Mouse (Mus musculus) frontal cortex, postnatal 14 days (tissue): ENCODE results near the gene Gm42791.
A peak's percentile ranks its signal among the peaks of the same experiment; 100 is the strongest.

Source experiments
- DNase-seq, 2 experiments: peaks; one replicate each; pipeline ENCODE4 v3.0.0; 2022; ENCODE audit warnings: low spot score in 2 of 2

The Gm42791 gene

DNA sequence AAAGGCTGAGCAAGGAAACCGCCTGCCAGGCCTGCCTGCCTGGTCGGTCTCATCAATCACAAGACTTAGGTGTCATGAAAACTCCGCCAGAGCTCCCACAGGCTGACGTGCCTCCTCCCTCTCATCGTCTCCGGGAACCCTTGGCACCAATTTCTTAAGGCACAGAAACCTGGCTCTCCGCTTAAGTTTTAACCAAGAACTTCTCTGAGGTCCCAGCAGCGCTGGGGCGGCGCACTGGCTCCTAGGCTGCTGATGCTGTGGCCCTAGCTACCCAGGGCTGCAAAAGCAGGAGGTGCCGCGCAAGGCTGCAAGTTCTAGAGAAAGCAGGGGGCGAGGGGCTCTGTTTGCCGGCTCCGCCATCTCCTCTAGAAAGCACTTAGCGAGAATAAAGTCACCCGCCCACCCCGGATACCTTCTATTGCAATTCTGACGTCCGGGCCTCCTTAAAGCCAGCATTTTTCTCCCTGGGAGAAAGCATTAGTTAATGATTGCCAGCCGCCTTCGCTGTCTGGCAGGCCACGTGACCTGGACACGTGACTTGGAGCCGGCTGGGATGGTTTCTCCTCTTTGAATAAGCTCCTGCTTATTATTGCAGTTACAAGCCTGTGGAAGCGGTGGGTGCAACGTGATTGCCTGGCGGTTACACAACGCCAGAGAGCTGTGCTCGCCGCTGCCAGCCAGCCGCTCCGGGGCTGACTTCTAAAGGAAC, at the start of gene Gm42791:
Gm42791 (minus strand) TSS at position 442 of the 709 bp plus-strand sequence.
- DNase-seq, result peak; percentile 90 to 91

DNA sequence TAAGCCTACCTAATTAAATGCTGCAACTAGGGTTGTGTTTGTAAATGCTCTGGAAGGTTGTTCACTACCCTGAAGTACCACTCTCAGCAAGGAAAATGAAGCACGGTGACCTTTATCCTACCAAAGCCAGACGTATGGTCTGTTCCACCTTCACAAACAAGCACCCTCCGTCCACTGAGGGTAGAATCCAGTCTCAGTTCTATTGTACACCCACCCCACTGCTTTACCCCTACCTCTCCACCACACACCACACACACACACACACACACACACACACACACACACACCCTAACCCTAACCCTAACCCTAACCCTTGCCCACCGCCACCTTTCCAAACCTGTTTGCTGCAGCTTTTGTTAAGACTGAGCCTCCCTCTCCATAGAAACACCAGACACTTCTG, 49.1 kb upstream of the Gm42791 start:
- DNase-seq, result no peak

DNA sequence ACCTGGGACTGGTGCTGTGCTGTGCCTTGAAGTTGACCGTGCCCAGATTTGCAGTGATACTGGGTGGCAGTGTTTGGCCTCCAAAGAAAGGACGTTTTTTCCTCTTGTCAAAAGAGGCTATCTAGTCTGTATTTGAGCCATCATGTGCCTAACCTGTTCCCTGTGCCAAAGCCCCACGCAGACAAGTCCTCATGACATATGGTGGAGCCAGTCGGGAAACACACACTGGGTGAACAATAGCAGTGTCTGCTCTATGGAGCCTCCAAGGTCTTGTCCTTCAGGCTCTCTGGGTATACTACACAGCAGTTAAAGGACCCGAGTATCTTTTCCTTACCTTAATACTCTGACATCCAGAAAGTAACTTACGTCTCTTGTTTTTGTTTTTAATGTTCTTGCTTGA, 48.3 kb upstream of the Gm42791 start:
- DNase-seq, result no peak

DNA sequence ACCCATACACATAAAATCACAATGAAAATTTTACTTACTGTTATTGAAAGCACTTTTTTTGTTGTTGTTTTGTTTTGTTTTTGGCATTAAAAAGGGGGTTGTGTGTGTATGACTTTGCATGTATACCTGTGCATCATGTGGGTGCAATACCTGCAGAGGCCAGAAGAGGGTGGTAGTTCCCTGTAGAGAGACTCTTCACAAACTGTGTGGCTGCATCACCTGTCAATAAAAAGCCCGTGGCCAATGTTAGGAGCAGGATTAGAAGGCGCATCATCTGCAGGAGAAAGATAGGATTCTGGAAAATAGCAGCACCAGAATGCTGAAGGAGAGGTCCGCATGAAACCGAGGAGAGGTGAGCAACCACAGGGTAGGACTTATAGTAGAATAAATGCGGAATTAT, 44.9 kb upstream of the Gm42791 start:
- DNase-seq, result no peak

DNA sequence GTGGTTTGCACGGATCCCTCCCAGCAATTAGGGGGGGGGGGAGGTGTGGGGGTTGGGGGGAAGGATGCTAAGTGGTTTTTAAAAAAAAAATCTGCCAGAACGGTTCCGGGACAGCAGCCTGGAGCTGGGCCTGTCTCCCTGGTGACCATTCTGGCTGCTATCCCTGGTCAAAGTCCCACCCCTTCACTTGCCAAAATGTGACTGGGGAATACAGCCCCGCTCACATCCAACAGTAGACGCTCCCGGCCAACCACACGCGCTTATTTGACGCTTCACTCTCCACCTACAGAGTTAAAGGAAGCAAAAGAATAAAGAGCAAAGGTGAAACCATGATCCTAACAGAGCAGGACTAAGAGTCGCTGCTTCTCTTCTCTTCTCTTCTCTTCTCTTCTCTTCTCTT, 42.8 kb upstream of the Gm42791 start:
- no peak for DNase-seq

DNA sequence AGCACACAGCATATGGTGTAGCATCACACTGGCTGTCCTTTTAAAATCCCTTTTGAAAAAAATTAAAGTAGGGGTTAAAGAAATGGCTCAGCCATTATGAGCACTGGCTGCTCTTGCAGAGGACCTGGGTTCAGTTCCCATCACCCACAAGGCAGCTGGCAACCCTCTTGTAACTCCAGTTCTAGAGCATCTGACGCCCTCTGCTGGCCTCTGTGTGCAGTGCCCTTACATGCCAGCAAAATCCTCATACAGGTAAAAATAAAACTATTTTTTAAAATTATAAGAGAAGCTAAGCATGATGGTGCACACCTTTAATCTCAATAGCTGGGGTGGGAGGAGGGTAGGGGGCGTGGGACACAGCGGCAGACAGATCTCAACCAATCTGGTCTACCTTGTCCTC, 42.0 kb upstream of the Gm42791 start:
- DNase-seq, result no peak

DNA sequence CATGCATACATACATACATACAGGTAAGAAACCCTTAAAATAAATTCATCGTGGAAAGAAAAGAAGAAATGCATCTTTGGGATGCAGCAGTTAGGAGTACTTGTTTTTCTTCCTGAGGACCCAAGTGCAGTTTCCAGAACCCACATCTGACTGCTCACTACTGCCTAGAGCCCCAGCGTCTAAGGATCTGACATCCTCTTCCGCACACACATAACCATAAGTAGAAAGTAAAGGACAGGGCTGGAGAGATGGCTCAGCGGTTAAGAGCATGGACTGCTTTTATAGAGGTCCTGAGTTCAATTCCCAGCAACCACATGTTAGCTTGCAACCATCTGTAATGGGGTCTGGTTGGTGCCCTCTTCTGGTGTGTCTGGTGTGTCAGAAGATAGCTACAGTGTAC, 37.5 kb upstream of the Gm42791 start:
- DNase-seq, result no peak

DNA sequence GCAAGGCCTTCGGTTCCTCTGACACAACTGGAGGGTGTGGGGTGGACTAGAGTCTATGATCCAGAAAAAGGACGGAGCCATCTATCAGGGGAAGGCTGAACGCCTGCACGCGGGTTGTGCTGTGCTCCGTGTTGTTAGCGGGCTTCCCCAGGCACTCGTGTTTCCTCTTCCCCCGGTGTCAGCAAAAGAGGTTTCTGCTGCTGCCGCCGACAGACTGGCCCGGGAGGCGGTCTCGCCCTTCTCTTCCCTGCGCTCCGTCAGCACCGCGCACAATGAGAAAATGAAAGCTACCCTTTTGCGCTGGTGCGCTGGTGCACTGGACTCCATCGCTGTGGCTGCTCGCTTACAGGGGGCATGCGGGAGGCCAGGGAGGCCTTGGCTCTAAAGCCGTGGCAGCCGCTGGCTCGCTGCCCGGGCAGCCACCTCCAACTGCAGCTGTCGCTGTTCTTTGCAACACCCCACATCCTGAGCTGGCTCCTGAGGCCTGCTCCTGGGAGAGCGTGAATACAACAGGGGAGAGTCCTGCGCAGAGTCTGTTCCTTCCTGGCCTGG, 36.3 kb upstream of the Gm42791 start:
- peak in 1 of 2 experiments; percentile 31 for DNase-seq

DNA sequence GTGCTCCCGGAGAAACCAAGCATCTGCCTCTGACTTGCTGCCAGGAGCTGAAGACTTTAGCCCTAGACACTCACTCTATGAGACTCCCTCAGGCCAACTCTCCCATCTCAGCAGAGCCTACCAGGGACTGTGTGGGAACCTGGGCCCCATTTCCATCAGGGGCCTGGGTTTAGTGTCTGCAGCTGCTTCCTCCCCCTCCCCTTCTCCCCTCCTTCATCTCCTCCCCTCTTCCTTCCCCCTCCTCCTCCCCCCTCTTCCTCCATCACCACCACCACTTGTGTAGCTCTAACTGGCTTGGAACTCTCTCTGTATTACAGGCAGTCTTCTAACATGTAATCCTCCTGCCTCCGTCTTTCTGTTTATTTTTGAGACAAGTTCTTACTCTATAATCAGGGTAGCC, 35.2 kb upstream of the Gm42791 start:
- DNase-seq, result no peak

DNA sequence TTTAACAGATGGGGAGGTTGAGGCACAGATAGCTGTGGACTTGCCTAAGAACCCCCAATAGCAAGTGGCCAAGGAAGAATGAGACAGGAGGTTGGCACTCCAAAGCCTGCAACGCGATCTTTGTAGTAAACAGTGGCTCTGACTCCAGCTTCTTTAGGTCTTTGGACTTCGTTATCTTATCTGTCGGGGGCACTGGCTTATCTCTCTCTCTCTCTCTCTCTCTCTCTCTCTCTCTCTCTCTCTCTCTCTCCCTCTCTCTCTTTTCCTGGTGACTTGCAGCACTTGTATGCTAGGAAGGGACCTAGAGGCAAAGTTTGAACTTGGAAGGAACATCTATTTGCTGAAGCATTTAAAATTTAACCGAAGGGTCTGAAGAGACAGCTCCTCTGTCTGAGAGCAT, 33.4 kb upstream of the Gm42791 start:
- DNase-seq, result no peak

DNA sequence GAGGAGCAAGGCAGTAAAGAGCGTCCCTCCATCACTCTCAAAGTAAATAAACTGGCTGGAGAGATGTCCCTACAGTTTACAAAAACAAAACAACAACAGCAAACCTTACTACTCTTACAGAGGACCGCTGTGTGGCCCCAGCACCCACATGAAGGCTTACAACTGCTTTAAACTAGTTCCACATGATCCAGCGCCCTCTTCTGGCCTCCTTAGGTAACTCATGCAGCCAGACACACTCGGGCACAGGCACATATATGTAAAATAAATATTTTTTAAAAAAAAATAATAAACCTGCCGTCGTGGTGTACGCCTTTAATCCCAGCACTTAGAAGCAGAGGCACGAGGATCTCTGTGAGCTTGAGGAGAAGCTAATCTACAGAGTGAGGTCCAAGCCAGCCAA, 32.4 kb upstream of the Gm42791 start:
- no peak for DNase-seq

DNA sequence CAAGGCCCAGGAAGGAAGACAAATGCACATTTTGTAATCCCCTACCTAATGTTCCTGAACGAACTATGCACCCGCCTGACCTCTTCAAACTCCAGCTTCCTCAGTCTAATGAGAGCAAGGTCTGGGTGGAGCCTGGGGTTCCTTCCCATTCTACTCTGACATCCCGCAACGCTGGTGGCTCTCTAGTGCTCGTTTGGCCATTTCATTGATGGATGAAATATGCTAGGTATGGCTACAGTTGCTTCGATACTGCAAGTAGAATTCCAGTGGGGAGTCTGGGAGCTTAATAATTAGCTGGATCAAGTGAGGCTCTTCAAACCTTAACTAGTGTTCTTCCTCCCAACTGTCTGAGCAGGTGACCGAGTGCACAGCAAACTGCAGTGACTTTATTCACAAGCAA, 26.2 kb upstream of the Gm42791 start:
- DNase-seq, result no peak

DNA sequence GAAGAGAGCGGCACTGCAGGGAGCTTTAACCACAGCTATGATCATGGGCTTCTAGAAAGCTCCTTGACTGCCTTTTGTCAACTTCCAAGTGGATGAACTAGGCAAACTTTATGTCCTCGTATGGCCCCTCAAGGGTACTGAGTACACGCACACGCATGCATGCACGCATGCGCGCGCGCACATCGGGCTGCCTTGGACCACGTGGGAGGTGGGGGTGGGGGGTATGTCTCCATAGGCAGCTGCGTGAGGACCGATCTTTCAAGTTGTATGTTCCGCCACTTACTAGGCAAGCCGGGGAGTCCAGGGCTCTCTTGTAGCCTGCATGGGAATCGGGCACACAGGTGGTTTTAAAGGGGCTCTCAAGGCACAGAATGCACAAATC, 25.7 kb upstream of the Gm42791 start:
- DNase-seq, result no peak

DNA sequence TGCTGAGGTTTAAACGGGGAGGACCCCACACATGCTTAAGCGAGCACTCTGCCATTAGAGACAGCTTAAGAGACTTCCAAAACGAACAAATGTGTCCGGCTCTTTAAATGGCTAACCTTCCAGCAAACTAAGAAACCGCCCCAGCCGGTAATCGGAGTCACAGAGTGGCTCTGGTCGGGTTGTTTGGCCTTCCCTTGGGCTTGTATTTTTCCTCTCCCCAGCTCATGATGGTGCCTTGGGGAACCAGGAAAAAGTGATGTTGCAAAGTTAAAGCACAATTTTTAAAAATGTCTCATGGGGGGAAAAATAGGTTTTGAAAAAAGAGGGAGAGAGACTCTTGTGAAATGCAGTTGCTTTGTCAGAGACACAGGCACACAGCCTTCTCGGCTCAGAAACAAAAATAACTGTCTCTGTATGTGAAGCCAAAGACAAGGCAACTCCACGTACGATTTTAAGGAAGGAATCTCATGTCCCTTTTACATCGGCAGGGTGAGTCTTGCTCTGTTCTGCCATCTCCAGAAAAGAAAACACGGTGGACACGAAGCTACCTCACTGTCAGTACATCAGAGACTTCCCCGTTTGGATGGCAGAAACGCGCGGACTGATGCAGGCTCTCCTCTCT, 25.2 kb upstream of the Gm42791 start:
- no peak for DNase-seq

DNA sequence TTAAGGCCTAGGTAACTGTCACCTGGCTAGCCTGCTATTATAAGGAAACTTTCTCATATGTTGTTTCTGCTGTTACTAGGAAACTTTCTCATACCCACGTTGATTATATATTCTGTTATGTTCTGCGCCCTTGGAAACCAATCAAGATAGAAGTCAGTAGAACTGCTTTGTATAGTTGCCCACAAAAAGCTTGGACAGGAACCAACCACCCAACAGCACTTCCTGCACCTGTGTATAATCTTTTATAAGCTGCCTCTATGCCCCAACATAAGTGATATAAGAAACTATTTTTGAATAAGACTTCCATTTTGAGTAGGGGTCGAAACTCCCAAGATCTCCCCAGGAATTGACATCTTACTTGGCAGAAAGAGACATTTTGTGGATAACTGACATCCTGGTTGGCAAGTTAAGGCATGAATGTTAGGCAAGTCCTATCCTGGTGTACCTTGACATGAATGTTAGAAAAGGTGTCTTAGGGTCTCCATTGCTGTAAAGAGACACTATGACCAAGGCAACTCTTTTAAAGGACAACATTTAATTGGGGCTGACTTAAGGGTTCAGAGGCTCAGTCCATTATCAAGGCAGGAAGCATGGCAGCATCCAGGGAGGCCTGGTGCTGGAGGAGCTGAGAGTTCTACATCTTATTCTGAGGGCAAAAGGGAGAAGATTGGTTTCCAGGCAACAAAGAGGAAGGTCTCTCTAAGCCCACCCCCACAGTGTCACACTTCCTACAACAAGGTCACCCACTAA, 22.9 kb upstream of the Gm42791 start:
- DNase-seq, result no peak

DNA sequence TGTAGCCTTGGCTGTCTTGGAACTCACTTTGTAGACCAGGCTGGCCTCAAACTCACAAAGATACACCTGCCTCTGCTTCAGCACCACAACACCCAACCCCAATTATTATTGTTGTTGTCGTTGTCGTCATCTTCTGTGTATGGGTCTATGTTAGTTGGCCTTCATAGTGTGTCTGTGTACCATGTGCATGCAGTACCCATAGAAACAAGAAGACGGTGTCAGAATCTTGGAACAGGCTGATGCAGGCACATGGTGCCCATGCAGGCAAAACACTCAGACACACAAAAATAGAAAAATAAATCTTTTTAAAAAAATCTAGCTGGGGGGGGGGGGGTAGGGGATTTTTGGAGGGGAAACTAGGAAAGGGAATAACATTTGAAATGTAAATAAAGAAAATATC, 22.2 kb upstream of the Gm42791 start:
- DNase-seq, result no peak

DNA sequence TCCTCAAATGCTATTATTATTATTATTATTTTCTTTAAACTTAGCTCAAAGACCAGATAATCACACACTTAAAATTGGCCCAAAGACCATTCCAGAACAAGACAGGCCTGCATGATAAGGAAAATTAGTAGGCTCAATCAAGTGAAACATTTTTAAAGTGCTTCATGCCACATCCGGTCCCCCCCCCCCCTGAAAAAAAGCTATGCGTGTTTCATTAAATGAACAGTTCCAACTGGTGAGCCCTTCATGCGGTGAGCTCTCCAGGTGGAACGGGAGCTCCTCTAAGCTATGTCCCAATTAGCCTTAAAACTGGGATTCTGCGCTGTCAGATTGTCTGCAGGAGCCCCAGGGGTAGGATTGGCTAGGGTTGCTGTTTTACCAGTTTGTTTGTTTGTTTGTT, 21.3 kb upstream of the Gm42791 start:
- no peak for DNase-seq

DNA sequence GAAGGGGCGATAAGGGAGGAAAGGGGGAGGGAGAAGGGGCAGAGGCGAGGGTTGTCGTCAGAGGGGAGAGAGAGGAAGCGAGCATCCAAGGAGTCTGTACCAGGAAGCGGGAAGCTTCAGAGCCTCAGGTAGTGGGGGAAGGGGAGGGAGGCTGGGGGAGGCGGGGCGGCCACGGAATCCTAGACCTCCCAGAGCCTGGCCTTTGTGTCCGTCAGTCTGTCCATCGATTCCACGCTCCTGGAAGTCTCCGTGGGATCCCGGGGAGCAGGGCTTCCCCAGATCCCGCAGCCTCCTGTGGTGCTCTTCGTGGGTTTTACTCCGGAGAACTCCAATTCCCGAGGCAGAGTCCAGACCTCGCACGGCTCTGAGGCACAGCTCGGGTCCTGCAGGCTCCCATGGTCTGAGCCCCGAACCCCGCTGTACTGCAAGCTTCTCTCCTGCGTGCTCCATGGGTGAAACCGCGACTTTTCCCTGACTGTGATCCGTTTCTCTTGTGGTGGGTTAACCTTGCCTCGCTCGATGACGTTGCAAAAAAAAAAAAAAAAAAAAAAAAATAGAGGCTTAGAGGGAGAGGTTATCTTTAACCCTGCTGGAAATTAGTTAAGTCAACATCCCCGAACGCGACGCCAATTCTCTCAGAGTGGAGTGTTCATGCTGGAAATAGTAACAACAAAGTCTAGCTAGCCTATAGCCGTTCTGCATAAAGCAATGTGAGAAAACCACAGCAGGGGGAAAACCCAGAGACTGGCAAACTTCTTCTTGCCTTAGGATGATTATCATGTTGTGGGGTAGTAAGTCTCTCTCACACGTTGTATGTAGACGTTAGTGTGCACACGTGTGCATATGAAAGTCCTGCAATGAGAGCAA, 20.6 kb upstream of the Gm42791 start:
- DNase-seq, result no peak

DNA sequence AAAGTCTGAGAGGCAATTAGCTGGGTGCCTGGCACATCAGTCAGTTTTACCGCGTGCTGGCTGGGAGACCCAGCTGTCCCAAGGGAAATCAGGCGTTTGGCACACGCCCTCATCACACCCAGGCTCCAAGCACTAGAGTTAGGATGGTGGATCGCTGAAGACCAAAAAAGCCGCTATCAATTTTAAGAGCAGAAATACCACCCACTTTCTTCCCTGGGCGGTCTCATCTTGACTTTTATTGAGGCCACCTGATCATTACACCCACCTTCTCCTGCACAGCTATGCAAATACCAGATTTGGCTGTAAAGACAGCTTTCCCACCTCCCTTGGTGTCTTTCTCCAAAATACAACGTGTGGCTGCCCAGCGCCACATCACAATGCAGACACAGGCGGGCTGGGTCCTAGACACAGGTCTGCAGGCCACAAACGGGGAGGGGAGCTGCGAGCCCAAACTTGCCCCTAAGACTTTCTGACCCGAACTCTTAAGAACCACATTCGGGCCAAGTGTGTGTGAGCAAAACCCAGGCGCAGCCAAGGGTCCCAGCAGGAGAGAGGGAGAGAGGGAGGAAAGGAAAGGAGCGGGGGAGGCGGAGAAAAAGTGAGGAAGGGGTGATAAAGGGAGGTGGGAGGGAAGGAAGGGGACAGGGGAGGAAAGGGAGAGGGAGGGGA, 19.8 kb upstream of the Gm42791 start:
- no peak for DNase-seq

DNA sequence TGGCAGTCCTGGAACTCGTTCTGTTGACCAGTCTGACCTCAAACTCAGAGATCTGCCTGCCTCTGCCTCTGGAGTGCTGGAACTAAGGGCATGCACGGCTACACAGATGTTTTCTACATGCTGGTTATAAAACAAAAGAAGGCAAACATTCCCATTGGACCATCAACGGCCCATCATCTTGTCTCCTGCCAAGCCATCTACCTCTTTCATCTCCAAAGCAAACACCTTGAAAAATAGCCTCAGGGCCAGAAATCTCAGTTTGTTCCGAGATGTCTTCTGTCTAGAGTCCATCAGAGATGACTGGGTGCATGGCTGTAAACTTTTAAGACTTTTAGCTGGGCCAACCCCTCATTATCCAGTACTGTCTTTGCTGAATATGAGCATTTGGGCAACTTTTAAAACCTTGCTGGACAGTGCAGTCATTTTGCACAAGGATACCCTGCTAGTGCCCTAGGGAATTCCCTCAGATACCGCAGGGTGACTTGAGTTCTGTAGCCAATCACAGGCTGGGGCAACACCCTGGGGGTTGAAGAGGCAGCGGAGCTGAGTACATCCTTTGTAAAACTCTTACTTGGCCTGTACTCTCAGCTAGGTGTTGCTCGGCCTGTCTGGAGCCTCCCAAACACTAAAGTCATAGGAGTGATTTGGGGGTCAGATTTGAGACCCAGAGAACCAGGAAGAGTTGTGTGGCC, 19.0 kb upstream of the Gm42791 start:
- no peak for DNase-seq

DNA sequence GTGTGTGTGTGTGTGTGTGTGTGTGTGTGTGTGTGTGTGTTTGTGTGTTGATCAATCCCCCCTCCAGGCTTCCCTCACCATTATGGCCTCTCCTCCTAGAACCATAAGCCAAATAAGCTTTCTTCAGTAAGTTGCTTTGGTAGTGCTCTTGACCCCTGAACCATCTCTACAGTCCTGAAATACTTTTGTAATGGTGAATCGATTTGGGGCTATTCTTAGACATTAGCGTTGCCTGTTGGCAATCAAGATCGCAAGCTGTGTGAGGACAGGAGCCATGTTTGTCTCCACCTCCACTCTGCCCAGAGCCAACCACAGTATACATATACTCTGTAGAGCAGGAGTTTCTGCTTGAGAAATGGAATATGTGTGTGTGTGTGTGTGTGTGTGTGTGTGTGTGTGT, 14.2 kb upstream of the Gm42791 start:
- no peak for DNase-seq
